Mouse (Mus musculus) spleen, adult 2 months (tissue): Measurements from ENCODE around the gene Nit1. TPM values are rescaled to one million over a fixed set of nuclear protein-coding genes. Genes with fewer than 3 reads are reported as not detected.
"Not testable (repeated sequence)": the region's sequence is repeated elsewhere in the genome, so short reads cannot be mapped to it uniquely, and the experiment has no call there.

Experiments used
- DNase-seq, 2 experiments: peaks; one replicate each; pipeline versions ENCODE4 v3.0.0 to v3.0.0-alpha.2; 2012 to 2021; ENCODE audit warnings: low spot score in 2 of 2, low read depth in 1 of 2
- H3K27ac ChIP-seq: fragments of 200-500 bp; 2 replicates; pipeline ENCODE4 v1.5.1; 2012; ENCODE audit warnings: low read length, inconsistent platforms; ENCODE audit not compliant: insufficient read depth
- H3K27me3 ChIP-seq: fragments of 200-500 bp; 2 replicates; pipeline ENCODE4 v1.6.1; 2012; ENCODE audit warnings: mild to moderate bottlenecking, moderate library complexity, low read length, inconsistent platforms; ENCODE audit not compliant: control insufficient read depth, insufficient read depth
- H3K36me3 ChIP-seq: fragments of 200-500 bp; 2 replicates; pipeline ENCODE4 v1.6.1; 2012; ENCODE audit warnings: mild to moderate bottlenecking, low read length, inconsistent platforms; ENCODE audit not compliant: control insufficient read depth, insufficient read depth
- H3K4me1 ChIP-seq: fragments of 200-500 bp; 2 replicates; pipeline ENCODE4 v1.6.1; 2011; ENCODE audit warnings: inconsistent platforms; ENCODE audit not compliant: control insufficient read depth, insufficient read depth, insufficient read length
- H3K4me3 ChIP-seq: fragments of 200-500 bp; 2 replicates; pipeline ENCODE4 v1.5.1; 2011; ENCODE audit warnings: mild to moderate bottlenecking, inconsistent platforms; ENCODE audit not compliant: insufficient read depth, insufficient read length; ENCODE audit errors: extremely low read depth
- CTCF ChIP-seq: fragments of 200-500 bp; IDR thresholded peaks from 2 replicates; pipeline ENCODE4 v1.5.1; 2011; ENCODE audit warnings: mild to moderate bottlenecking, inconsistent platforms; ENCODE audit not compliant: insufficient read depth, insufficient read length, insufficient replicate concordance; ENCODE audit errors: extremely low read depth
- POLR2A ChIP-seq: fragments of 200-500 bp; IDR thresholded peaks from 2 replicates; pipeline ENCODE4 v1.6.1; 2011; ENCODE audit warnings: low read depth, low read length, inconsistent platforms
- WGBS: fragments of 180-500 bp; shearing (Covaris S2); methylation state at CpG from one replicate; pipeline ENCODE4 v1.1.7; 2018; 5-methylcytosine and 5-hydroxymethylcytosine counted together
- polyA plus RNA-seq: library from polyadenylated mRNA; depleted of rRNA; stranded (reverse); fragments of >200 nt; gene quantifications from 2 replicates; pipeline ENCODE4 v1.2.3, GENCODE M21; 2012

The Nit1 gene
- polyA plus RNA-seq, 1 experiment, result 22.6 TPM

GRCm38 (mm10) chr1:171325571-171325970 is 19.9 kb downstream of the Nit1 start:
- WGBS, result 92% methylated on average over 2 of the region's 2 CpGs

GRCm38 (mm10) chr1:171322012-171322411 is 23.4 kb downstream of the Nit1 start:
- no peaks in the 10 kb centered on the region for H3K36me3 ChIP-seq
- H3K27ac ChIP-seq, result no peak overlapping the region
- no peaks in the 10 kb centered on the region for H3K27me3 ChIP-seq
- DNase-seq, result no peak
- 79% methylated on average over 1 of the region's 1 CpGs for WGBS
- no peaks in the 10 kb centered on the region for H3K4me1 ChIP-seq
- no peak for TF ChIP-seq POLR2A
- no peak for TF ChIP-seq CTCF
- H3K4me3 ChIP-seq, result no peak overlapping the region

More at GRCm38 (mm10) chr1:171325571-171325970, 19.9 kb downstream of the Nit1 start:
- Histone ChIP-seq H3K4me3 (no peak overlapping the region), H3K36me3 (no peaks in the 10 kb centered on the region), H3K27me3 (no peaks in the 10 kb centered on the region), H3K4me1 (peaks cover 1% of the 10 kb centered on the region; the same call in 1 of the 2 replicates), H3K27ac (no peak overlapping the region)
- DNase-seq, result no peak
- no peak for TF ChIP-seq POLR2A
- no peak for TF ChIP-seq CTCF

GRCm38 (mm10) chr1:171321415-171321814 is 24.0 kb downstream of the Nit1 start:
- DNase-seq, result no peak
- no peak for TF ChIP-seq CTCF
- no peak for TF ChIP-seq POLR2A

GRCm38 (mm10) chr1:171320151-171320550 is 25.3 kb downstream of the Nit1 start:
- Histone ChIP-seq H3K36me3 (no peaks in the 10 kb centered on the region), H3K27ac (no peak overlapping the region), H3K4me1 (no peaks in the 10 kb centered on the region), H3K4me3 (no peak overlapping the region), H3K27me3 (no peaks in the 10 kb centered on the region)
- no peak for DNase-seq
- WGBS, result 71% methylated on average over 5 of the region's 5 CpGs
- TF ChIP-seq POLR2A (no peak), CTCF (no peak)

More at GRCm38 (mm10) chr1:171321415-171321814, 24.0 kb downstream of the Nit1 start:
- H3K27ac ChIP-seq, result no peak overlapping the region
- H3K4me3 ChIP-seq, result no peak overlapping the region
- no peaks in the 10 kb centered on the region for H3K27me3 ChIP-seq
- H3K36me3 ChIP-seq, result no peaks in the 10 kb centered on the region
- H3K4me1 ChIP-seq, result no peaks in the 10 kb centered on the region

GRCm38 (mm10) chr1:171319748-171320147 is 25.7 kb downstream of the Nit1 start:
- no peak for DNase-seq
- no peaks in the 10 kb centered on the region for H3K27me3 ChIP-seq
- WGBS, result 56% methylated on average over 7 of the region's 7 CpGs
- H3K27ac ChIP-seq, result no peak overlapping the region
- no peak overlapping the region for H3K4me3 ChIP-seq
- H3K36me3 ChIP-seq, result no peaks in the 10 kb centered on the region
- no peak for TF ChIP-seq CTCF
- TF ChIP-seq POLR2A, result no peak
- no peaks in the 10 kb centered on the region for H3K4me1 ChIP-seq

GRCm38 (mm10) chr1:171309321-171309720 is 36.1 kb downstream of the Nit1 start:
- Histone ChIP-seq H3K27ac (no peak overlapping the region), H3K4me3 (no peak overlapping the region), H3K36me3 (no peaks in the 10 kb centered on the region), H3K27me3 (no peaks in the 10 kb centered on the region), H3K4me1 (no peaks in the 10 kb centered on the region)
- no peak for DNase-seq
- 72% methylated on average over 2 of the region's 2 CpGs for WGBS
- no peak for TF ChIP-seq CTCF
- no peak for TF ChIP-seq POLR2A

- H3K27ac ChIP-seq, H3K27me3 ChIP-seq, DNase-seq, H3K4me3 ChIP-seq, H3K4me1 ChIP-seq, H3K36me3 ChIP-seq: not testable (repeated sequence)
- 72% methylated on average over 5 of the region's 5 CpGs for WGBS
Measured at GRCm38 (mm10) chr1:171306157-171306556, 39.3 kb downstream of the Nit1 start.

DNA sequence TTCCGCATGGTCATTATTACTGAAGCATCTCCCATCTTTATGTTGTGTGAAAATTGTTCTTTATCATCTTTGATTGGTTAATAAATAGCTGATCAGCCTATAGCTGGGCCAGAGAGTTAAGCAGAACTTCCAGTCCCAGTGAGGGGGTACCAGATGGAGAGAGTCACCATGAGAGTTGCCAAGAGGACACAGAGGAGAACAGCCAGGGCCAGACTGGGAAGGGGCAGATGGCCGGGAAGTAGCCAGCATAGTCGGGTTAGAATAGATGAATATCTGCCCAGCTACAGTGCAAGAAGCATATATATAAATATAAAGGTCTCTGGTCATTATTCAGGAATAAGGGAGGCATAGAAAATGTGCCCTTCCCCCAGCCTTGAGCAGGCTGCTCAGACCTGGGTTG is 47.2 kb downstream of the Nit1 start:
- 75% methylated on average over 3 of the region's 3 CpGs for WGBS
- H3K27me3 ChIP-seq, result no peaks in the 10 kb centered on the region
- TF ChIP-seq POLR2A (no peak), CTCF (no peak)

More for the DNA sequence above, 47.2 kb downstream of the Nit1 start:
- no peak for DNase-seq
- Histone ChIP-seq H3K36me3 (no peaks in the 10 kb centered on the region), H3K4me3 (no peak overlapping the region), H3K27ac (no peak overlapping the region), H3K4me1 (peaks cover 3% of the 10 kb centered on the region; the same call in 1 of the 2 replicates)
